Mouse (Mus musculus): Measurements from ENCODE around the gene Clcnkb. TPM values are rescaled to one million over a fixed set of nuclear protein-coding genes. Genes with fewer than 3 reads are reported as not detected.

Gene Clcnkb
- polyA plus RNA-seq, 1 experiment from 2014 or later, result not detected

DNA sequence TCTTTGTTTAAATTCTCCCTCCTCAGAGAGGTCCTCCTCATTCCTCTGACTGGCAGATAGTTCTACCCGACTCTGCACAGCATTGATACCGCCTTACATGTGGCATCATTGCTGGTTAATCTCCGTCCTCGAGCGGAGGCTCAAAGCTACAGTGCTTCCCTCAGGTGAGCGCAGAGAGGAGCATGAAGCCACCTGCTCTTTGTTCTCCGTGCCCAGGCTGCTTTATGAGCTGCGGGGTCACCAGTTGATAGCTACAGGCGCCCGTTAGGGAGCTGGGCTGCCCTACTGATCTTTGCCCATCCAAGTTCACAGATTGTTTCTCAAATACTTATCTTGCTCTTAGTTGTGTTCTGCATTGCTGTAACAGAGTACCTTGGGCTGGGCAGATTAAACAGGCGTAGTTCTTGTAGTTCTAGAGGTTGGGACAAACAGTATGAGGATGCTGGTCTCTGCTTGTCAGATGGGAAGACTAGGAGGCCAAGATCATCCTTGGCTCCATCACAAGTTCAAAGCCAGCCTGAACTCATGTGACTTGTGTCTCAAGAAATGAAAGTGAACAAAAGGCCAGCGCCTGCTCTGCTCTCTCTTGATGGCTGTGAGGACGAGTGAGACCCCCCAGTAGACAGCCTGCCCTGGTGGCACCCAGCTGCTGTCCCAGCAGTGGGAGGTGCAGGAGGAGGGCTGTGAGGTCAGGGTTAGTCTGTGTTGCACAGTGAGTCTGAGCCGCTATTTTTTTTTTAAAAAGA is 40.6 kb upstream of the Clcnkb start:
- WGBS, result 93% methylated on average over 14 of the region's 14 CpGs
- Histone ChIP-seq H3K27me3 (ENCODE audit: control insufficient read depth, insufficient read depth, low read length) (no peaks in the 10 kb centered on the region), H3K27ac (ENCODE audit: low read depth, low read length) (no peak overlapping the region), H3K36me3 (ENCODE audit: control insufficient read depth, insufficient read depth, low read length) (no peaks in the 10 kb centered on the region; the same call in 1 of the 2 replicates), H3K4me2 (ENCODE audit: low read depth, low read length) (no peak overlapping the region), H3K9ac (replicated peaks; ENCODE audit: low read depth, low read length) (no peak overlapping the region), H3K4me3 (ENCODE audit: low read depth, low read length) (no peak overlapping the region), H3K4me1 (ENCODE audit: control insufficient read depth, insufficient read depth, low read length) (0 out of 2 replicates have a peak, but pooled peaks cover 4% of the 10 kb centered on the region), H3K9me3 (ENCODE audit: control insufficient read depth, low read length) (no peaks in the 10 kb centered on the region)
- ATAC-seq (ENCODE audit: low read depth), result no peak

DNA sequence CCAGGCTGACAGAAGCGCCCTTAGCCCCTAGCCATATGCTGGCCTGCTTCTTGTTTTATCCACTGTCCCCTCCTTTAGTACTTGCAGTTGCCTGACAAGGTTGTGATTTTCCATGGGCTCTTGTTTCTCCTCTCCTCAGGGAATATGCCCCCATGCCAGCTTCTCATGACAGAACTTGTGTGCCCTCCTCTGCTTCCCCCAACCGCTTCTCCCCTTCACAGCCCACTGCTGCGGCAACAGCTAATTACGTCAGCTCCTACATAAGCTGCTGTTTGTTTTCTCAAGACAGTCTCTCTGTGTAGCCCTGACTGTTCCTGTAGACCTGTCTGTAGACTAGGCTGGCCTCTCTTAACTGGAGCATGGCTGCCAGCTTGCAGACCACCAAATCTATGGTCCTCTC is 39.7 kb upstream of the Clcnkb start:
- Histone ChIP-seq H3K4me2 (ENCODE audit: low read depth, low read length) (no peak overlapping the region), H3K9ac (replicated peaks; ENCODE audit: low read depth, low read length) (no peak overlapping the region), H3K27ac (ENCODE audit: low read depth, low read length) (no peak overlapping the region), H3K36me3 (ENCODE audit: control insufficient read depth, insufficient read depth, low read length) (no peaks in the 10 kb centered on the region; the same call in 1 of the 2 replicates), H3K27me3 (ENCODE audit: control insufficient read depth, insufficient read depth, low read length) (no peaks in the 10 kb centered on the region), H3K4me1 (ENCODE audit: control insufficient read depth, insufficient read depth, low read length) (0 out of 2 replicates have a peak, but pooled peaks cover 4% of the 10 kb centered on the region), H3K9me3 (ENCODE audit: control insufficient read depth, low read length) (no peaks in the 10 kb centered on the region), H3K4me3 (ENCODE audit: low read depth, low read length) (no peak overlapping the region)
- ATAC-seq (ENCODE audit: low read depth), result no peak
- 84% methylated on average over 4 of the region's 4 CpGs for WGBS

DNA sequence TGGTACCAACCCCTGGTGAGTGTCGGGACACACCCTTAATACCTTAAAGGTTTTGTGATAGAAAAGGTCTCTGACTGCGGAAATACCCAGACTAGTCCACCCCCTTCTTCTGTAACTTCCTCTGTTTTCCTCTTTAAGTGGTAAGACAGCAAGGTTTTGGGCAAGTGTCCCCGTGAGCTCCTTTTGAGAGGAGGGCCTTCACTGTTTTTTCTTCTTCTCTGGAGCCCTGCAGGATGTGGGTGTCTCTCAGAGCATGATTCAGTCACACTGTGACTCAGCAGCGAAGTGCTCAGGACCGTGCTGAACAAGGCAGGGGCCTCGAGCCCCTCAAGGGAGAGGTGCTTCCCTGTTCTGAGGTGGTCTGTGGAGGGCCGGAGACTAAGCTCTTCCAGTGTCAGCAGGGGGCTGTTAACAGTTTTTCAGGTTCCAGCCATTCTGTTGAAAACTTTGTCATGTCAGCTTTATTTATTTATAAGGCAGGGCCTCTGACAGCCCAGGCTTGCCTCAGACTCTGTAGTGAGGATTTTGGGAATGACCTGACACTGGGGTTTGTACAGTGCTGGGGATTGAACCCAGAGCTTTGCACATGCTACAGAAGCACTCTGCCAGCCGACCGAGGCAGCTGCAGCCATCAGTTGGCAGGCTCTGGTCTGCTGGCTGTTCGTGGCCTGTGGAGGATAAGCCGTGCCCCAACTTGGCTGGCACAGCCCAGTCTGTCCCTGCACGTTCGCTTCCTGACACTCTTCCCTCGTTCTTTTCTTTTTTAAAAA is 39.0 kb upstream of the Clcnkb start:
- H3K9ac ChIP-seq (replicated peaks; ENCODE audit: low read depth, low read length), result no peak overlapping the region
- WGBS, result 82% methylated on average over 14 of the region's 14 CpGs
- no peak overlapping the region for H3K4me3 ChIP-seq (ENCODE audit: low read depth, low read length)
- ATAC-seq (ENCODE audit: low read depth), result no peak
- 0 out of 2 replicates have a peak, but pooled peaks cover 4% of the 10 kb centered on the region for H3K4me1 ChIP-seq (ENCODE audit: control insufficient read depth, insufficient read depth, low read length)
- H3K27ac ChIP-seq (ENCODE audit: low read depth, low read length), result no peak overlapping the region
- H3K4me2 ChIP-seq (ENCODE audit: low read depth, low read length), result no peak overlapping the region
- H3K27me3 ChIP-seq (ENCODE audit: control insufficient read depth, insufficient read depth, low read length), result no peaks in the 10 kb centered on the region
- no peaks in the 10 kb centered on the region for H3K9me3 ChIP-seq (ENCODE audit: control insufficient read depth, low read length)
- no peaks in the 10 kb centered on the region; the same call in 1 of the 2 replicates for H3K36me3 ChIP-seq (ENCODE audit: control insufficient read depth, insufficient read depth, low read length)

DNA sequence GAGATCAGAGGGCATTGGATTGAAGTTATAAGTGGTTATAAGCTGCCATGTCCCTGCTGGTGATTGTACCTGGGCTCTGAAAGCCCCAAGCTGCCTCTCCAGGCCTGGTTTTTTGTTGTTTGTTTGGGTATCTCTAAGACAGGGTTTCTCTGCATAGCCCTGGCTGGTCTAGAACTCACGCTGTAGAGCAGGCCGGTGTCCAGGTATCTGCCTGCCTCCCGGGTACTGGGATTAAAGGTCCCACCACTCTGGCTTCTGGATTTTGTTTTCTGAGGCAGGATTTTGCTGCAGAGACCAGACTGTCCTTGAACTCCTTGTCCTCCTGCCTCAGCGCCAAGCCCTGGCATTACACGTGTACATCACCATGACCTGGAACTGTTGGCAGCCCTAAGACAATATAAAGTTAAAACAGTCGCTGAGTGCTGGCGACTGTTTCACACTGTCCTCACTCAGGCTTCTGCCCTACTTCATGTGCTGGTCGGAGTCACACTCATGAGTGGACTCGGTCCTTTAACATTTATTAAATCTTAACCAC is 36.2 kb upstream of the Clcnkb start:
- H3K27ac ChIP-seq (ENCODE audit: low read depth, low read length), result no peak overlapping the region
- H3K4me3 ChIP-seq (ENCODE audit: low read depth, low read length), result no peak overlapping the region
- H3K27me3 ChIP-seq (ENCODE audit: control insufficient read depth, insufficient read depth, low read length), result no peaks in the 10 kb centered on the region
- H3K36me3 ChIP-seq (ENCODE audit: control insufficient read depth, insufficient read depth, low read length), result peaks cover 23% of the 10 kb centered on the region
- no peaks in the 10 kb centered on the region for H3K4me1 ChIP-seq (ENCODE audit: control insufficient read depth, insufficient read depth, low read length)
- H3K9me3 ChIP-seq (ENCODE audit: control insufficient read depth, low read length), result no peaks in the 10 kb centered on the region
- H3K9ac ChIP-seq (replicated peaks; ENCODE audit: low read depth, low read length), result no peak overlapping the region
- H3K4me2 ChIP-seq (ENCODE audit: low read depth, low read length), result no peak overlapping the region
- ATAC-seq (ENCODE audit: low read depth), result no peak
- WGBS, result 96% methylated on average over 9 of the region's 9 CpGs

DNA sequence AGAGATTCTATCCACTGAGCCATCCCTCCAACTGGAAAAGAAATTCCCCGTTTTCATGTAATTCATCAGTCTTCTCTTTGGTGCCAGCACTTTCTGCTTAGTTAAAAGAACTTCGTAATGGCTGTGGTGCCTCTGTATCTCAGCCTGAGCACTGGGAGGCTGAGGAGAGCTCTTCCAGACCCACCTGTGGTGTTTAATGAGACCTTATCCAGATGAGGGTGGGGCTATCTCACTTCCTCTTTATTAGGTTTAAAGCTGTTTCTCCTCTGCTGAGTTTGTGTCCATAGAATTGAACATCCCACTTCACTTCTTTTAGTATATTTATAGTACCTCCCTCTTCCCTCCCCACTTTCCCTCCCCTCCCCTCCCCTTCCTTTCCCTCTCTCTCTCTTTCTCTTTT is 35.4 kb upstream of the Clcnkb start:
- Histone ChIP-seq H3K4me1 (ENCODE audit: control insufficient read depth, insufficient read depth, low read length) (no peaks in the 10 kb centered on the region), H3K4me2 (ENCODE audit: low read depth, low read length) (no peak overlapping the region), H3K9me3 (ENCODE audit: control insufficient read depth, low read length) (no peaks in the 10 kb centered on the region), H3K4me3 (ENCODE audit: low read depth, low read length) (no peak overlapping the region), H3K27me3 (ENCODE audit: control insufficient read depth, insufficient read depth, low read length) (no peaks in the 10 kb centered on the region), H3K27ac (ENCODE audit: low read depth, low read length) (no peak overlapping the region), H3K36me3 (ENCODE audit: control insufficient read depth, insufficient read depth, low read length) (peaks cover 25% of the 10 kb centered on the region), H3K9ac (replicated peaks; ENCODE audit: low read depth, low read length) (no peak overlapping the region)
- no peak for ATAC-seq (ENCODE audit: low read depth)
- WGBS, result 91% methylated on average over 2 of the region's 2 CpGs

DNA sequence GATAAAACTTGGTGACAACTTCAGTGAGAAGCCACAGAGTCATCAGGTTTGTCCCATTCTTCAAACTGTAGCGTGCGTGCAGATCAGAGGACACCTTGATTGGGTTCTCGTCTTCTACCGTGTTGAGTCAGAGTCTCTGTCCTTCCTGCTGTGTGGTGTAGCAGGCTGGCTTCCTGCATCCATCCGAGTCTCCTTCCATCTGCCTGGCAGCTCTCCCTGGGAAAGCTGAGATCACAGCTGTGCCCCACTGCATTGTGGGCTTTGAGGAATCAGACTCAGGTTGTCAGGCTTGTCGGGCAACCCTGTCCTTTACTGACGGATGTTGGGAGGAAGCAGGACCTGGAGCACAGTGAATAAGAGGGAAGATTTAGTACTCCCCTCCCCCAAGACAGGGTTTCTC is 30.4 kb upstream of the Clcnkb start:
- Histone ChIP-seq H3K9ac (replicated peaks; ENCODE audit: low read depth, low read length) (no peak overlapping the region), H3K4me3 (ENCODE audit: low read depth, low read length) (no peak overlapping the region), H3K27me3 (ENCODE audit: control insufficient read depth, insufficient read depth, low read length) (no peaks in the 10 kb centered on the region), H3K4me1 (ENCODE audit: control insufficient read depth, insufficient read depth, low read length) (peaks cover 7% of the 10 kb centered on the region; the same call in 1 of the 2 replicates), H3K36me3 (ENCODE audit: control insufficient read depth, insufficient read depth, low read length) (peaks cover 25% of the 10 kb centered on the region), H3K9me3 (ENCODE audit: control insufficient read depth, low read length) (no peaks in the 10 kb centered on the region), H3K27ac (ENCODE audit: low read depth, low read length) (no peak overlapping the region), H3K4me2 (ENCODE audit: low read depth, low read length) (no peak overlapping the region)
- no peak for ATAC-seq (ENCODE audit: low read depth)
- WGBS, result 79% methylated on average over 7 of the region's 7 CpGs

DNA sequence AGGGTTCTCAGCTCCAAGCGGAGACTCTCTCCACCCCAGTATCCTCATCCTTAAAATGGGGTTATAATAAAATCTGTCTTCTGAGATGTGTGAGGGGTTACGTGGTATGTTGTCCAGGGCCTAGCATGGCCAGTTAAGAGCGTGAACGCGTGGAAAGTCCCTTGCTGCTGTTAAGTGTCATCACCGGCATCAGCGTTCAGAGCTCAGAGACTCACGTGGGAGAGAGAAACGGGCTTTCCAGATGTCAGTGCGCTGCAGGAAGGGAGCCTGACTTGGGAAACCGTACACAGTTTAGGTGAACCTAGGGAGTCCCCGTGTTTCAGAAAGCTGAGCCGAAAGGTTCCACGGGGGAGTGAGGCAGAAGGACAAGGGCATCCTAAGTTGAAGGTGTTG is 29.5 kb upstream of the Clcnkb start:
- Histone ChIP-seq H3K27ac (ENCODE audit: low read depth, low read length) (no peak overlapping the region), H3K36me3 (ENCODE audit: control insufficient read depth, insufficient read depth, low read length) (peaks cover 25% of the 10 kb centered on the region), H3K4me1 (ENCODE audit: control insufficient read depth, insufficient read depth, low read length) (peaks cover 7% of the 10 kb centered on the region; the same call in 1 of the 2 replicates), H3K4me3 (ENCODE audit: low read depth, low read length) (peak overlapping the region; percentile 95), H3K9ac (replicated peaks; ENCODE audit: low read depth, low read length) (peak overlapping the region; percentile 95), H3K4me2 (ENCODE audit: low read depth, low read length) (peak overlapping the region; percentile 81), H3K27me3 (ENCODE audit: control insufficient read depth, insufficient read depth, low read length) (no peaks in the 10 kb centered on the region), H3K9me3 (ENCODE audit: control insufficient read depth, low read length) (no peaks in the 10 kb centered on the region)
- 16% methylated on average over 14 of the region's 14 CpGs for WGBS
- 0 out of 2 replicates have a peak, but pooled peaks have one; percentile 5 for ATAC-seq (ENCODE audit: low read depth)

DNA sequence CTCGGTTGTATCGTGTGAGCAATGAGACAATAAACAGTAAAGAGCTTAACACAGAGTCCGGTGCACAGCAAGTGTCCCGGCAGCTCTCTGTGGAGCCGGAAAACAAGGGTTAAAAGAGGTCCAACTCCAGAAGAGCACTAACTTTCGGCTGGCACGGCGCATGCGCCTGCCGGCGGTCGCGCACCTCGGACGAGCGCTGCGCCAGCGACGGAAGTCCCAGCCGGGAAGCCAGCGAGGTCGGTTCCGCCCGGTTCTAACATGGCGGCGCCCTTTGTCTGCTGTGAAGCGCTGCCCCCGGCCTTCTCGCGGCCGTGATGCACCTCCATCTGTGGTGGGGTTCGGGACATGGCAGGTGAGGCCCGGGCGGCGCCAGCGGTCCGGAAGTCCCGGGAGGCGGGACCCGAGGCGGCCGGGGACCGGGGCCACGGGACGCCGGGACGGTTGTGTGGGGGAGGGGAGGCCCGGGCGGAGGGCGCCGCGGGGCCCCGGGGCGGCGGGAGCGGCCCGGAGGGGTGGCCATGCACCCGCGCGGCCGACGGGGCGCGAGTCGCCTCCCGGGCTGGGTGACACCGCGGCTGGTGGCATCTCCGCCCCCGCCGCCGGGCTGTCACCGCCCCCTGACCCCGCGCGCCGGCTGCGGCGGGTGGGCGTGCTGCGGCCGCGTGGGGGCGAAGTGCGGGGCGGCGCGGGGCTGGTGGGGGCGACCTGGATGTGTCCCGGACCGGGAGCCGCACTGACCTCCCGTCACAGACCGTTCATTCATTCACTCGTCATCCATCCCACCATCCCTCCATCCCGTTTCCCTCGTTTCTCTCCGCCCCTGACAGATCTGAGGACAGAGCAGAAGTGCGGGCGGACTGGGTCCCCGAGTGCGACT is 28.9 kb upstream of the Clcnkb start, which contains the start of gene Zbtb17:
TSS of gene Zbtb17 (plus strand) at position 204 of the 877 bp plus-strand sequence.
- Histone ChIP-seq H3K4me2 (ENCODE audit: low read depth, low read length) (peak within 1 kb of the TSS; percentile 81), H3K9ac (replicated peaks; ENCODE audit: low read depth, low read length) (peak within 1 kb of the TSS; percentile 95), H3K27ac (ENCODE audit: low read depth, low read length) (peak within 1 kb of the TSS; percentile 82), H3K4me1 (ENCODE audit: control insufficient read depth, insufficient read depth, low read length) (peaks cover 7% of the 10 kb centered on the region; the same call in 1 of the 2 replicates), H3K27me3 (ENCODE audit: control insufficient read depth, insufficient read depth, low read length) (no peaks in the 10 kb centered on the region), H3K36me3 (ENCODE audit: control insufficient read depth, insufficient read depth, low read length) (peaks cover 24% of the 10 kb centered on the region), H3K9me3 (ENCODE audit: control insufficient read depth, low read length) (no peaks in the 10 kb centered on the region), H3K4me3 (ENCODE audit: low read depth, low read length) (peak within 1 kb of the TSS; percentile 95)
- WGBS, result under 1% methylated on average over 62 of the region's 102 CpGs
- peak; percentile 95 for ATAC-seq (ENCODE audit: low read depth)

All from neural tube, embryonic 14.5 days (tissue).